8 mouse cellular contexts compared by ENCODE assay signal in genomic region chr10:29803915-29804545, GRCm38 (mm10).
DNase-seq lines count a peak whose midpoint lies in the region; ATAC-seq and TF ChIP-seq lines count a peak whose summit lies in the region.
"Had no signal": no experiment of that assay in that cellular context is flagged by ENCODE, and none has a peak within 500 bp of the region (broad histone marks: within the 10 kb centered on the region; RNA-seq: fewer than 3 reads in every experiment).

No protein-coding gene starts in this region.

- in situ Hi-C loops in Patski (cut with MboI; ENCODE audit: low pct_unique_long_range_greater_than_20kb): loop anchor here (5.0 kb wide), 1 partner anchor 272 kb away; no protein-coding TSS in a partner anchor

- H3K27ac ChIP-seq in ES-Bruce4 (ENCODE audit: insufficient read depth, low read length): no peak overlapping the region
- H3K27ac ChIP-seq in hindbrain, embryonic 11.5 days (ENCODE audit: low read depth, low read length): no peak overlapping the region
- H3K27ac ChIP-seq: heart, embryonic 13.5 days had no signal

- WGBS in hindbrain, embryonic 11.5 days: 46% methylated on average over 6 of the region's 6 CpGs

- no peaks in the 10 kb centered on the region for H3K36me3 ChIP-seq in ES-Bruce4 (ENCODE audit: control insufficient read depth, insufficient read depth, low read length, poor library complexity, severe bottlenecking)
- H3K36me3 ChIP-seq in hindbrain, embryonic 11.5 days (ENCODE audit: control insufficient read depth, insufficient read depth, low read length): no peaks in the 10 kb centered on the region
- H3K36me3 ChIP-seq: heart, embryonic 13.5 days had no signal

- TF ChIP-seq CTCF in ES-Bruce4 (IDR thresholded peaks at IDR 0.05; ENCODE audit: low read depth, low read length): peak; percentile 28
- TF ChIP-seq CTCF in Patski (IDR thresholded peaks at IDR 0.05): peak; percentile 61

- no peaks in the 10 kb centered on the region for H3K4me1 ChIP-seq in ES-Bruce4 (ENCODE audit: control insufficient read depth, insufficient read depth, low read length)
- no peaks in the 10 kb centered on the region for H3K4me1 ChIP-seq in hindbrain, embryonic 11.5 days (replicated peaks; ENCODE audit: control insufficient read depth, insufficient read depth, low read length)
- H3K4me1 ChIP-seq: heart, embryonic 13.5 days had no signal

- no peak for TF ChIP-seq EP300 in ES-Bruce4 (IDR thresholded peaks at IDR 0.05; ENCODE audit: insufficient read depth, low read depth, low read length)

- ATAC-seq in Patski: no peak
- ATAC-seq in hindbrain, embryonic 11.5 days (ENCODE audit: low FRiP score): peak; percentile 76

- CTCF ChIA-PET in Patski (lab: Charles Lee): interaction anchor here (1.2 to 1.7 kb wide), 2 partner anchors 9 to 16 kb away, joined by 4 to 8 read pairs; no protein-coding TSS in a partner anchor

- H3K4me2 ChIP-seq in hindbrain, embryonic 11.5 days (replicated peaks; ENCODE audit: low read depth, low read length): no peak overlapping the region
- H3K4me2 ChIP-seq: heart, embryonic 13.5 days had no signal

- H3K27me3 ChIP-seq in ES-Bruce4 (ENCODE audit: control insufficient read depth, insufficient read depth, low read length, poor library complexity, severe bottlenecking) (no peaks in the 10 kb centered on the region), Patski (peaks cover 10% of the 10 kb centered on the region)
- no peaks in the 10 kb centered on the region for H3K27me3 ChIP-seq in hindbrain, embryonic 11.5 days (ENCODE audit: control insufficient read depth, insufficient read depth, low read length)
- H3K27me3 ChIP-seq: heart, embryonic 13.5 days had no signal

- H3K9ac ChIP-seq in ES-Bruce4 (ENCODE audit: low read depth, poor library complexity, severe bottlenecking): no peak overlapping the region
- H3K9ac ChIP-seq in hindbrain, embryonic 11.5 days (ENCODE audit: low read depth, low read length): no peak overlapping the region
- H3K9ac ChIP-seq: heart, embryonic 13.5 days had no signal

- no peak for DNase-seq in Patski (ENCODE audit: low read depth, low spot score)
- DNase-seq in embryo, embryonic 11 days: peak; percentile 75
- peak; percentile 63 for DNase-seq in hindbrain, embryonic 11.5 days (ENCODE audit: low spot score)
- DNase-seq in left cerebral cortex, adult 11 months (ENCODE audit: low spot score): peak; percentile 44
- peak; percentile 70 for DNase-seq in mesoderm, embryonic 11.5 days (ENCODE audit: low read depth, low spot score)
- peak; percentile 19 for DNase-seq in skeletal muscle tissue, adult 2 months (ENCODE audit: low read depth, low spot score)

- no peak overlapping the region for H3K4me3 ChIP-seq in ES-Bruce4 (ENCODE audit: low read depth, low read length)
- no peak overlapping the region for H3K4me3 ChIP-seq in hindbrain, embryonic 11.5 days (ENCODE audit: low read depth, low read length)
- H3K4me3 ChIP-seq: heart, embryonic 13.5 days had no signal

- POLR2A ChIA-PET in Patski (lab: Charles Lee): no interaction called here

- no peaks in the 10 kb centered on the region for H3K9me3 ChIP-seq in ES-Bruce4 (replicated peaks; ENCODE audit: control insufficient read depth, insufficient read depth, low read length, poor library complexity, severe bottlenecking)
- no peaks in the 10 kb centered on the region for H3K9me3 ChIP-seq in hindbrain, embryonic 11.5 days (ENCODE audit: control insufficient read depth, low read length)
- H3K9me3 ChIP-seq: heart, embryonic 13.5 days had no signal

- no peak for TF ChIP-seq POLR2A in ES-Bruce4 (IDR thresholded peaks at IDR 0.05; ENCODE audit: insufficient read depth, low read length)
